Mouse (Mus musculus) regulatory T cell (primary cell): ENCODE results near the gene Hoxb8.

Experiments used
- in situ Hi-C: fragments of 300-600 bp; cut with MboI, MseI; formaldehyde crosslinking; loops from one replicate; pipeline ENCODE4 v1.15.1; 2025; ENCODE audit warnings: high pct_unique_total_duplicates

Hoxb8 gene

GRCm38 (mm10) chr11:96267021-96267920 is 14.4 kb upstream of the Hoxb8 start:
- in situ Hi-C loops: no loop called here

- in situ Hi-C loops: no loop called here
Observed at GRCm38 (mm10) chr11:96268031-96268745, 13.5 kb upstream of the Hoxb8 start.

GRCm38 (mm10) chr11:96269869-96270268 is 11.8 kb upstream of the Hoxb8 start:
- in situ Hi-C loops: no loop called here

- in situ Hi-C loops: no loop called here
Observed at GRCm38 (mm10) chr11:96270996-96271540, 10.6 kb upstream of the Hoxb8 start, which contains the start of gene Hoxb9. TSS of gene Hoxb9 (plus strand) at chr11:96271457.

- in situ Hi-C loops: no loop called here
Observed at GRCm38 (mm10) chr11:96271541-96272011, 10.1 kb upstream of the Hoxb8 start.

- in situ Hi-C loops: no loop called here
Observed at GRCm38 (mm10) chr11:96272024-96272921, 9.4 kb upstream of the Hoxb8 start.

GRCm38 (mm10) chr11:96274428-96274827 is 7.3 kb upstream of the Hoxb8 start:
- in situ Hi-C loops: no loop called here

GRCm38 (mm10) chr11:96275896-96276295 is 5.8 kb upstream of the Hoxb8 start:
- in situ Hi-C loops: no loop called here

- in situ Hi-C loops: no loop called here
Observed at GRCm38 (mm10) chr11:96277151-96278044, 4.3 kb upstream of the Hoxb8 start.

GRCm38 (mm10) chr11:96278324-96278723 is 3.4 kb upstream of the Hoxb8 start:
- in situ Hi-C loops: no loop called here

GRCm38 (mm10) chr11:96278773-96279172 is 2.9 kb upstream of the Hoxb8 start:
- in situ Hi-C loops: no loop called here

- in situ Hi-C loops: no loop called here
Observed at GRCm38 (mm10) chr11:96279421-96280233, 2.1 kb upstream of the Hoxb8 start.

GRCm38 (mm10) chr11:96280399-96281378 is 1.0 kb upstream of the Hoxb8 start:
- in situ Hi-C loops: no loop called here

GRCm38 (mm10) chr11:96281396-96281795 is 309 bp upstream of the Hoxb8 start:
- in situ Hi-C loops: no loop called here

GRCm38 (mm10) chr11:96282795-96283430 is 1.2 kb downstream of the Hoxb8 start:
- in situ Hi-C loops: no loop called here

- in situ Hi-C loops: no loop called here
Observed at GRCm38 (mm10) chr11:96284041-96284749, 2.5 kb downstream of the Hoxb8 start.
